Mouse (Mus musculus) ovary, postnatal 14 days (tissue): Measurements from ENCODE around the gene Aldh1a3.

ENCODE experiments used
- DNase-seq: peaks from one replicate; pipeline ENCODE4 v3.0.0; 2022; ENCODE audit warnings: low spot score

Aldh1a3 gene

GRCm38 (mm10) chr7:66416829-66417228, 10.5 kb downstream of the Aldh1a3 start:
- no peak for DNase-seq

DNA sequence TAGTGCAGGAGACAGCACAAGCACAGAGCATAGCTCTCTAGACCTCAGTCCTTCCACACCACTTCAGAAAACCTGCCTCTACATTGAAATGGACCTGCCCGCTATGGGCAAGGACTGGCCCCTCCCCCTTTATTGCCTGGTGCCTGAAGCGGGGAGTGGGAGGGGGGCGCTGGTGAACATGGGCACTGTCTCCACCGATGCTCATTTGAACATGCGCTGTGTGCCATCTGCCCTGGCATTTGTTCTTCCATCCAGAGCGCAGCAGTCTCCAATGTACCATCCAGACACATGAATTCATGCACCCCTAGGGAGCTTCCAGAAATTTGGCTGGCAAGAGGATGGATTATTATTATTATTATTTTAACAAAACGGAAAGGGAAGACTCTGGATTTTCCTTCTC, 14.2 kb downstream of the Aldh1a3 start:
- DNase-seq = no peak

- DNase-seq = no peak
These were observed 17.9 kb downstream of the Aldh1a3 start for GRCm38 (mm10) chr7:66409433-66409832.

GRCm38 (mm10) chr7:66406971-66407370, 20.3 kb downstream of the Aldh1a3 start:
- no peak for DNase-seq

- no peak for DNase-seq
These were observed 21.2 kb downstream of the Aldh1a3 start for GRCm38 (mm10) chr7:66405951-66406721.

DNA sequence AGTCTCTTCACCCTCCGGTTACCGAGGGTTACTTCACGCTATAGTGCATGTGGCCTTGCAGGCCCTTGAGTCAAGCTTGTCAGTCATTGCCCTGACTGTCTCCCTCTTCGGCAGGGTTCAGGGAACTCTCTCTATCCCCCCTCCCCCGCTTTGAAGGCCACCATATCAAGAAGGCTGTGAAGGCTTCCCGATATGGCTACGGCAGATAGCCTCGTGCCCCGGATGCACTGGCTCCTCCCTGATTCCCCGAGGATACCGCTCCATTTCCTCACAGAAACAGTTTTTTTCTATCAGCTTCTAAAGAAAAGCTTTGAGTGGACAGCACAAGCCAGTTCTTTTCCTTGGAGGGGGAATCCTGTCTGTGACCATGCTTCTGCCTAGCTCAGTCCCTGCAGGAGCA, 21.8 kb downstream of the Aldh1a3 start:
- DNase-seq = no peak

DNA sequence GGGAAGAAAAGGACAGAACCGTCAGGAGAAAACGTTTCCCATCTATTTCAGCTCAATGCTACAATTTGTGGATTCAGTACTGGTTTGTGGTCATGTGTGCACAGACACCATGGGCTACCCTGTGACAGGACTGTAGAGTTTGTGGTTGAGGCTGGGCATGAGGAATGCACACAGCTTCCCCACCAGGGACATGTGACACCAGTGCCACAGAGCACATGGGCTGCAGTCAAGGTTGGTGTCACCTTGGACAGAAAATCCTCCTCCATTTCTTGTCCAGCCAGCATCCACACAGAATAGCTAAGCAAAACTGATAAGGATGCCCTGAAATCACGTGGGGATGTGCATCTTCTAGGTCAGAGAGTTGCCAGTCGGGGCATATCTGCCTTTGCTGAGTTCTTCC, 22.5 kb downstream of the Aldh1a3 start:
- no peak for DNase-seq

DNA sequence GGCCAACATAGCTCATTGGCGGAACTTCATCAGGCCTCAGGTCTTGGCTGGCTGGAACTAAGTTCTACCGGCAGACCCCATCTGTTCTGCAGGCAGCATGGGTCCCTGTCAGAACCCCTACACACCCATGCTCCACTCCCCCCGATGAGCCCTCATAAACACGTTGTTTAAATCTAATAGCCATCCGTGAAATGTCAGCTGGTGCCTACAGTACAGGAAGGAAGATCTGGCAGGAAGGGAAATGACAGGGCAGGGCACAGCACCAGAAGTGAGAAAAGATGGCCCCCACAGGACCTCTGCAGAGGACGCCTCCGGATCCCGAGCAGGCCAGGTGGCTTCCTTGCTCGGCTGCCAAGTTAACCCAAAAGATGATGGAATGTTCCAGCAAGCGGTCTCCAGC, 23.2 kb downstream of the Aldh1a3 start:
- no peak for DNase-seq

- no peak for DNase-seq
These were observed 24.4 kb downstream of the Aldh1a3 start for GRCm38 (mm10) chr7:66402876-66403275.

GRCm38 (mm10) chr7:66401605-66402004, 25.7 kb downstream of the Aldh1a3 start:
- DNase-seq = no peak

GRCm38 (mm10) chr7:66397288-66397687, 30.0 kb downstream of the Aldh1a3 start:
- DNase-seq = no peak

- DNase-seq = peak; percentile 51
These were observed 38.4 kb downstream of the Aldh1a3 start for GRCm38 (mm10) chr7:66388621-66389532.

GRCm38 (mm10) chr7:66387813-66388521, 39.4 kb downstream of the Aldh1a3 start, which contains the start of gene Lrrk1:
TSS of gene Lrrk1 (minus strand) at chr7:66388350.
- peak; percentile 47 for DNase-seq

DNA sequence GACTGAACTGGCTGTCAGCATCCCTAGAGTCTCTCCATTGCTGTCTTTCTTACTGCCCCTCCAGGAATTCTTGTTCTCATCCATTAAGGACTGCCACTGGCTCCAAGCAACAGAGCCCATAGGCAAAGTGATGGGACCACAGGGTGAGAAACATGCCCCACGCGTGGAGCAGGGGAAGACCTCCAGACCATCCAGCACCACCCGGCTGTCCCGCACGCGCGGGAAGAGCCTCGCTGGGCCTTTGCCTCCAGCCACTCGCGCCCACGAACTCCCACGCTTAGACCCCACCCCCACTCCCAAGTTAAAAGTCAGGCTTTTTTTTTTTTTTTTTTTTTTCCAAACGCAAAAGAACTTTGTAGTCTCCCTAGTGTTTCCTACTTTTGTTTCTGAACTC, 39.9 kb downstream of the Aldh1a3 start:
- DNase-seq = peak; percentile 13

- DNase-seq = no peak
These were observed 40.9 kb downstream of the Aldh1a3 start for GRCm38 (mm10) chr7:66386411-66386810.

- no peak for DNase-seq
These were observed 41.5 kb downstream of the Aldh1a3 start for GRCm38 (mm10) chr7:66385826-66386225.

DNA sequence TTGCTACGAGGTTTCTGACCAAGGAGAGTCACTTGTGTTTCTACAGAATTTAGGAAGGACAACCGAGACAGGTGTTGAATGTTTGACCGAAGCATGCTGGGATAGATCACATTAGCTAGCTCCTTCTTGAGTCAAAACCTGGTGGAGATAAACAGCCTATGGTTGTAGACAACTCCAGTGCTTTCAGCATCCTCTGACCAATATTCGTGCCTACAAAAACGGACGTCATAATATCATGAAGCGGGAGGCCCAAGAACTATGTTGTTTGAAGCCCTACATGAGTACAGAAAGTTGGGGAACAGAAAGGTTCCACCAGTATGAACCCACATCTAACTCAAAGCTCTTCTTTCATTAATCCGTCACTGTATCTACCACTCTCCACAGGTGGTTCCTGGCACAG, 42.4 kb downstream of the Aldh1a3 start:
- DNase-seq = no peak

DNA sequence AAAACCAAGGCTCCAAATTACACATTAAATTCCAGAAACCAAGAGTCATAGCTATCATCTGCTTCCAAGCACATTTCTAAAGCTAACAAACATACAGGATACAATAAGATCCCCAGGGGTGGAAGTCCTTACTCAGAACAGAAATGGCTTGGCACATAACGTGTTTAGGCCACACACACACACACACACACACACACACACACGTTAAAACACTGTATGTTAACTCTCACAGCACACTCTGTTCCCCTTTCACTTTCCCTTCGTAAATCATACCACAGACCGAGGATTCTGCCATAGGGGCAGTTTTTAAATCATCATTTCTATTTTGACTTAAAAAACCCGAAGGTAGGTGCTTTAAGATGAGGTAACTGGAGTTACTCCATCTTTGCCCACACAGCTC, 43.1 kb downstream of the Aldh1a3 start:
- DNase-seq = no peak

GRCm38 (mm10) chr7:66376560-66376959, 50.8 kb downstream of the Aldh1a3 start:
- no peak for DNase-seq

DNA sequence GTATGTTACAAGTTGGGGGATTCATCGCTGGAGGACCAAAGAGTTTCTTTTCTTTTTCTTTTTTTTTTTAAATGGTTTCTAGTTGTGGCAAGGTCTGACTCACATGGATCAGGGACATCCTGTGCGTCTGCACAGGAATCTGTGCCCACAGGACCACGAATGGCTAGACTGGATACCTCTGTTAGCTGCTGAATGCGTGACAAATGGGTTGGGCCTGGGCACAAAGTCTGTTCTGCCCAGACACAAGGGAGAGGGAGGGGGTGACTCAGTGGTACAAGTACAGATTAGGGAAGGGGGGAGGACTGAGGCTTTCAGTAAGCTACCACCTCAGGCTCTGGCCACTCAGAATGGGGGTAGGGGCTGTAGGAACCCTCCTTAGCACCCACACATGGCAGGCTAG, 51.6 kb downstream of the Aldh1a3 start:
- no peak for DNase-seq

DNA sequence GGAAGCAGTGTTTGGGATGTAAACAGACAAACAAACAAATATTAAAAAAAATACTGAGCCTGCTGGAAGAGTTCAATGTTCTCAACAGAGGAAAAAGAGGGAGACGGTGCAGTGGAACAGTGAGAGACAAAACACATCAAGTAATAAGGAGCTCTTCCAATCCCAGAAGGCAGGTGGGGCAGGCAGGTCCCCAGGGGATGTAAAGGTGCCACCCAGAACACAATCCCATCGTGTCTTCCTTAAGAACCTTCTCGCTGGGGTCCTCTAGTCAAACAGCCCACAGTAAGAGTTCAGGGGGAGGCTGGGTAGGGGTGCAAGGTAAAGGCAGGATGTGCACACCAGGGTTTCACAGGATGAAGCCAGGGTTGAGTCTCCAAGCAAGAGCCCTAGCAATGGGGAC, 53.9 kb downstream of the Aldh1a3 start:
- no peak for DNase-seq

DNA sequence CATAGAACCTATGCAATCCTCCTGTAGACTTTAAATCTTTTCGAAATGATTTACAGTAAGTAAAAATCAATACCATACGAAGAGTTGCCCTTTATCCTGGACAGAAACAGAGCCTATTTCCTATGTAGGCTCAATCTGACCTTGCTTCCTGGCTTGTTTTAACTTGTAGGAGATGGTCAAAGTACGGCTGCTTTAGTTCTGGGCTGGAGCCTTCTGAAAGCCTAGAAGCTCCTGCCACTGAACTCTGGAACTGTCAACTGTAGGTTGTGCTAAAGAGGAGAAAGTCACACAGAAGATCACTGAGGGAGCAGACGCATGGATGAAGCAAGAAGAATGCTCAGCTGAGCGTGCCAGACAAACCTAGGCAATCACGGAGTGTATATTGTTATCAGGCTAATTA, 56.3 kb downstream of the Aldh1a3 start:
- no peak for DNase-seq
